Mouse (Mus musculus) forebrain, postnatal 0 days (tissue): Measurements from ENCODE around the gene Uba3. TPM values are rescaled to one million over a fixed set of nuclear protein-coding genes. Genes with fewer than 3 reads are reported as not detected.
A peak's percentile ranks its signal among the peaks of the same experiment; 100 is the strongest.

Experiments
- ATAC-seq: fragments of 200-750 bp; cut with Nextera tagmentation; 2 replicates; pipeline ENCODE4 v1.8.0; 2017; ENCODE audit warnings: mild to moderate bottlenecking, moderate library complexity
- DNase-seq: peaks from one replicate; pipeline ENCODE4 v3.0.0-alpha.2; 2015
- H3K27ac ChIP-seq: fragments of 300-500 bp; sonication (generic); 2 replicates; pipeline ENCODE4 v1.5.1; 2014; ENCODE audit warnings: low read depth, mild to moderate bottlenecking, antibody characterized with exemption, low read length, moderate library complexity, mixed read lengths
- H3K27me3 ChIP-seq: fragments of 300-500 bp; sonication (generic); 2 replicates; pipeline ENCODE4 v1.6.1; 2014; ENCODE audit warnings: mild to moderate bottlenecking, low read length, mixed read lengths; ENCODE audit not compliant: insufficient read depth
- H3K36me3 ChIP-seq: fragments of 300-500 bp; sonication (generic); 2 replicates; pipeline ENCODE4 v1.6.1; 2014; ENCODE audit warnings: mild to moderate bottlenecking, moderate library complexity; ENCODE audit not compliant: insufficient read depth
- H3K4me1 ChIP-seq: fragments of 300-500 bp; sonication (generic); 2 replicates; pipeline ENCODE4 v1.6.1; 2014; ENCODE audit warnings: antibody characterized with exemption; ENCODE audit not compliant: insufficient read depth
- H3K4me2 ChIP-seq: fragments of 300-500 bp; sonication (generic); 2 replicates; pipeline ENCODE4 v1.6.1; 2014; ENCODE audit warnings: low read depth, mild to moderate bottlenecking, moderate library complexity
- H3K4me3 ChIP-seq: fragments of 300-500 bp; sonication (generic); 2 replicates; pipeline ENCODE4 v1.5.1; 2014; ENCODE audit warnings: low read depth, low read length, mixed read lengths
- H3K9ac ChIP-seq: fragments of 300-500 bp; sonication (generic); 2 replicates; pipeline ENCODE4 v1.6.1; 2014; ENCODE audit warnings: mild to moderate bottlenecking
- H3K9me3 ChIP-seq: fragments of 300-500 bp; sonication (generic); 2 replicates; pipeline ENCODE4 v1.6.1; 2016; ENCODE audit warnings: low read length
- CTCF ChIP-seq: sonication (generic); IDR thresholded peaks from 2 replicates; pipeline ENCODE4 v1.5.1; 2016; ENCODE audit warnings: antibody characterized with exemption, control low read depth, low read depth
- WGBS: fragments of 180-500 bp; shearing (Covaris S2); extraction: QIAGEN DNeasy Blood & Tissue Kit; methylation state at CpG from one replicate; pipeline ENCODE4 v1.1.7; 2014; 5-methylcytosine and 5-hydroxymethylcytosine counted together
- polyA plus RNA-seq: library from polyadenylated mRNA; unstranded; fragments of >200 nt; fragmentation: Nextera tagmentation; extraction: Ambion mirVana; gene quantifications from 2 replicates; pipeline ENCODE4 v1.2.1, GENCODE M21; 2015
- total RNA-seq: library from RNA; depleted of rRNA; stranded (reverse); fragments of >200 nt; gene quantifications from 2 replicates; pipeline ENCODE4 v1.2.3, GENCODE M21; 2014

The Uba3 gene
- total and polyA plus RNA-seq, 2 experiments from 2014 or later, result 67.2 to 86.3 TPM

DNA sequence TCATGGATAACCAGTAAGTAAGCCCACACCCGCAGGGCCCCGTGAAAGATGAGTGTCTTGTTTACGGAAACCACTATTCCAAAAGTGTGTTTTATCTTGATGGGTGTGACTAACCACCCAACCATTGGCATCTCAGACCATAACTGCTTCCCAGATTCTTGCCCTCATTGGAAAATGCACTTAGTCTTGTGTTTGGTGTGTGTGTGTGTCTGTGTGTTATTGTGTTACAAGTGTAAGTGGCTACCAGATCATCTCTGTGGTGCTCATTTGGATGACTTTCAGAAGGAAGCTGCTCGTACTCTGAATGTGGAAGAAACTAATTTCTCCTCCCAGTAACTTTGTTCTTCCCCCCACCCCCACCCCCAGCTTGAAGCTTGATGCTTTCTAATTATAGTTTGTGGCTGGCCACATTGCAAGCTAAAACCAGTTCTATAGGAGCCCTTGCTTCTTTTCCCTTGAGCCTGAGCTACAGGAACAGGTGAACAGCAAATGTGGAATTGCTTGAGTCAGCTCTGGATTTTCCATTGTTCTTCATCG, 17.6 kb upstream of the Uba3 start:
- WGBS, result 60% methylated on average over 5 of the region's 5 CpGs
- H3K4me1 ChIP-seq, result peaks cover 5% of the 10 kb centered on the region
- H3K4me3 ChIP-seq, result no peak overlapping the region
- no peaks in the 10 kb centered on the region for H3K27me3 ChIP-seq
- H3K9me3 ChIP-seq, result no peaks in the 10 kb centered on the region
- H3K36me3 ChIP-seq, result no peaks in the 10 kb centered on the region; the same call in 1 of the 2 replicates
- no peak for TF ChIP-seq CTCF
- ATAC-seq, result no peak
- H3K9ac ChIP-seq, result no peak overlapping the region
- H3K27ac ChIP-seq, result no peak overlapping the region
- H3K4me2 ChIP-seq, result no peak overlapping the region
- no peak for DNase-seq

DNA sequence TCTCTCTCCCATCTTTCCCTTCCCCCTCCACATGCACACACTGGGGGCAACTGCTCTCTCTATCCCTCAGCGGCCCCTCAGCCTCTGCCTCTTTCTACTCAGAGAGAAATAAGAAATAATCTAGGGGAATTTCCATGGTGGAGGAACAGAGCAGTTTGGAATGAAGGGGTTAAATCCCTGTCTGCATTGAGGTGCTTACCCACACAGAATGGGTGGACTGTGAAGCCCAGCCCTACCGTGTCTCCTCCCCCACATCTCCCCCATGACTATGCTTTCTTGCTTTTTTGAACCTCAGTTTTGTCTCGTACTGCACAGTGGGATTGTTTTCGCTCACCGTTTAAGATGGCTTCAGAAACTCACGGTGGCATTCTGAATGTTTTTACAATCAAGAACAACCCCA, 16.9 kb upstream of the Uba3 start:
- Histone ChIP-seq H3K9ac (no peak overlapping the region), H3K9me3 (no peaks in the 10 kb centered on the region), H3K4me3 (no peak overlapping the region), H3K4me1 (peaks cover 5% of the 10 kb centered on the region), H3K36me3 (no peaks in the 10 kb centered on the region; the same call in 1 of the 2 replicates), H3K4me2 (no peak overlapping the region), H3K27ac (no peak overlapping the region), H3K27me3 (no peaks in the 10 kb centered on the region)
- no peak for TF ChIP-seq CTCF
- 41% methylated on average over 6 of the region's 6 CpGs for WGBS
- DNase-seq (no peak), ATAC-seq (no peak)

DNA sequence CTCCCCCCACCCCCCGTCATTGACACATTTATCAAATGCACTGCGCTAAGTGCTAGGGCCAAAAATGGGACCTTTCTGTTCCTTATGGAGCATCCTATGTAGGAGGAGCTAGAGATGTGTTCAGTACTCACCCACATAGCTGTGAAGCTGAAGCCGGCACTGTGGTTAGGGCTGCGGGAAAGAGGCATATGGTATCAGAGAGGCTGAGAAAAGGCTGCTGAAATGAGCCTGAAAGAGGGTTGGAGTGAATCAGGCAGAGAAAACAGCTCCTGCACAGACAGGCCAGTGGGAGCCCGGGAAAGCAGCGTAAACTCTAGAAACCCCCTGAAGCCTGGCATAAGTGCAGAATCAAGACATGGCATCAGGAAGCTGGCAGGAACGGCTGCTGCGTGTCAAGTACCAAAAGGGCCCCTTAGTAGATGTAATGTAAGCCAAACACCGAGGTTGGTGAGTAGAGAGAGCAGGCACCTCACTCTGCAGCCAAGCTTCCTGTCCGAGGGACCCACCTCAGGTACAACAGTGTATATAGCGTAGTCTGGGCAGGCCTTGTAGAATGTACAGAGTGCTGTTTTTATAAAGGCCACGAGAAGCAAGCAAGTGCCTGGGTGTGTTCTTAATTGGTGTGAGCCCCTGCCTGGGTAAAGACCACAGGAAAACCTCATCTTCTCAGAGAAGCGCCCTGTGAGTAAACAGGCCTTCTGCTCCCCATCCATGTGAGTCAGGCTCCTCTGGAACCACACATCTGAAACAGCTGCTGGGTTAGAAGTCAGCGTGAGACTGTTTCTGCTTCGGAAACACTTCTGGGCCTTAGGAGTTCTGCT, 16.0 kb upstream of the Uba3 start:
- Histone ChIP-seq H3K27ac (0 out of 2 replicates have a peak overlapping the region, but pooled peaks have one; percentile 40), H3K9me3 (no peaks in the 10 kb centered on the region), H3K9ac (no peak overlapping the region), H3K4me3 (no peak overlapping the region), H3K4me2 (peak overlapping the region; percentile 1; the same call in 1 of the 2 replicates), H3K36me3 (no peaks in the 10 kb centered on the region; the same call in 1 of the 2 replicates), H3K4me1 (peaks cover 12% of the 10 kb centered on the region), H3K27me3 (no peaks in the 10 kb centered on the region)
- DNase-seq, result peak; percentile 47
- ATAC-seq, result peak; percentile 78
- 52% methylated on average over 15 of the region's 15 CpGs for WGBS
- no peak for TF ChIP-seq CTCF

DNA sequence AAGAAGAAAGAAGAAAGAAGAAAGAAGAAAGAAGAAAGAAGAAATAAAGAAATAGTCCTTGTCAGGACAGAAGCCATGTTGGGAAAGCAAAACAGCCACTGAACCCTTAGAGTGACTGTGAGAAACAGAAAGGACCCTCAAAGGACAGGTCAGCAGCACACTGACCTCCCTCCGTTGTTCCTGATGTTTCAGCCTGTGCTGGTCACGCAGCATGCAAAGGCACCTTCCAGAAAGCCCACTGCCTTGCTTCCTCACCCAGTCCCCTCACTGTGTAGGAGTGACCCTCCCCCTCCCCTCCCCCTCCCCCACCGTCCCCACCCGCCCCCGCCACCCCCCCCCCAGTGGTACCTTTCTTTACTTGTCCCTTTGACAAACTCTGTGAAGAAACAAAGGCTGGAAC, 15.2 kb upstream of the Uba3 start:
- Histone ChIP-seq H3K9ac (no peak overlapping the region), H3K27me3 (no peaks in the 10 kb centered on the region), H3K4me3 (no peak overlapping the region), H3K9me3 (no peaks in the 10 kb centered on the region), H3K27ac (no peak overlapping the region), H3K4me2 (no peak overlapping the region), H3K4me1 (peaks cover 12% of the 10 kb centered on the region), H3K36me3 (no peaks in the 10 kb centered on the region; the same call in 1 of the 2 replicates)
- DNase-seq (no peak), ATAC-seq (no peak)
- WGBS, result 52% methylated on average over 4 of the region's 5 CpGs
- no peak for TF ChIP-seq CTCF

DNA sequence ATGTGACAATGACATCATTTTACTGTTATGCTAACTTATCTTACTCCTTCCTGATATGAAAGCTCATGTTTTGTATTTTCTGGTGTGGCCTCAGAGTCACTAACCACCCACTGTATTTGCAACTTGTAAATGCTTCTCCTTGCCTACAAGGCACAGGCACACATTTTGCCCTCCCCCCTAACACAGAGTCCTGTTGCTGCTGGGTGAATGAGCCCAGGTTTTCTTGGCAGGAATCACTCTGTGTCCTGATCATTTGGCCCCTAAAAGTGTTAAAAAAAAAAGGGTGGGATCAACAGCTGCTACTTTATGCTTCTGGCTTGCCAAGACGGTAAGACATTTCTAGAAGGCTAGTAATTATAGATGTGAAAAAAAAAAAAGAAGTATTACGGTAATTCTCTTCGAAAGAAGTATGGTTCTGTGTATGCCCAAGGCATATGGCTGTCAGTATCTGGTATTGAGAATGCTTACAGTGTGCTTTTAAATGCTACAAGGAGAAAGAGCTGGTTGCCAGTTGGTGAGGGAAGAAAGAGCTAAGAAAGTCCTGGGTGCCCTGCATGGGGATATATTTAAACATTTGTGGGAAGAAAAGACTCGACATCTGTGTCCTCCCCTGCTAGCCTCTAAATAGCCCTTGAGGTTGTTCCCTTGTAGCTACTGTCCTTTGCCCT, 10.8 kb upstream of the Uba3 start:
- Histone ChIP-seq H3K4me3 (no peak overlapping the region), H3K9me3 (no peaks in the 10 kb centered on the region), H3K36me3 (peaks cover 6% of the 10 kb centered on the region), H3K4me1 (peaks cover 23% of the 10 kb centered on the region), H3K27ac (no peak overlapping the region), H3K9ac (no peak overlapping the region), H3K4me2 (no peak overlapping the region), H3K27me3 (no peaks in the 10 kb centered on the region)
- ATAC-seq, result peak; percentile 40; the same call in 1 of the 2 replicates
- 41% methylated on average over 4 of the region's 4 CpGs for WGBS
- peak; percentile 28 for DNase-seq
- TF ChIP-seq CTCF, result no peak

DNA sequence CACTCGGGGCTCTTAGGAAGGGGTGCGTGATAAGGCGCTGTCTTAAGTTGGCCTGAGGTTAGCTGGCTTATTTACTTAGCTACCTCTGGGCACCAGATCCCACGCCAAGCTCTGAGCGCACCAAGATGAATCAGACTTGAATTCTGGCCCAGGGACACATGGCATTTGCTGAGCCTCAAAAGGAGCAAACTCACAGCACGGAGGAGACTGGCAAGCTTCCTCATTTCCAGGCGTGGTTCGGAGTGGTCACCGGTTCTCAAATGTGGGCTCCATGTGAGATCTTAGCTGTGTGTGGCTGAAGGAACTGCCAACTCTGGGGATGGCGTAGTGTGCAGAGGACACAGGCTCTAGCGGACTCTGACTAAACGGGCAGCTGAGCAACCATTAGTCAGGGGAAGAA, 6.5 kb upstream of the Uba3 start:
- Histone ChIP-seq H3K27me3 (no peaks in the 10 kb centered on the region), H3K4me1 (peaks cover 18% of the 10 kb centered on the region), H3K9ac (peak overlapping the region; percentile 62; the same call in 1 of the 2 replicates), H3K9me3 (no peaks in the 10 kb centered on the region), H3K4me2 (peak overlapping the region; percentile 82), H3K4me3 (peak overlapping the region; percentile 61), H3K27ac (no peak overlapping the region), H3K36me3 (peaks cover 6% of the 10 kb centered on the region)
- ATAC-seq (no peak), DNase-seq (peak; percentile 25)
- WGBS, result 40% methylated on average over 12 of the region's 12 CpGs
- no peak for TF ChIP-seq CTCF
